Mouse (Mus musculus): ENCODE measurements around the gene Foxn1. TPM values are rescaled to one million over a fixed set of nuclear protein-coding genes. Genes with fewer than 3 reads are reported as not detected.

Gene Foxn1
- polyA plus RNA-seq, 1 experiment from 2014 or later: not detected

GRCm38 (mm10) chr11:78344328-78344889 lies 41.9 kb downstream of the Foxn1 start:
- H3K4me3 ChIP-seq (ENCODE audit: low read length): peak overlapping the region; percentile 96
- peaks cover 17% of the 10 kb centered on the region for H3K36me3 ChIP-seq (ENCODE audit: control insufficient read depth, insufficient read depth, low read length)
- peaks cover 30% of the 10 kb centered on the region for H3K4me1 ChIP-seq (ENCODE audit: control insufficient read depth, insufficient read depth, low read depth, low read length)
- H3K27me3 ChIP-seq (replicated peaks; ENCODE audit: control insufficient read depth, insufficient read depth, low read length): no peaks in the 10 kb centered on the region
- H3K27ac ChIP-seq (ENCODE audit: low read depth, low read length): peak overlapping the region; percentile 90
- H3K4me2 ChIP-seq (ENCODE audit: low read length): peak overlapping the region; percentile 78
- H3K9me3 ChIP-seq (ENCODE audit: control insufficient read depth, low read length): no peaks in the 10 kb centered on the region
- WGBS: 74% methylated on average over 6 of the region's 6 CpGs
- ATAC-seq: no peak
- peak overlapping the region; percentile 99 for H3K9ac ChIP-seq (ENCODE audit: low read depth, low read length)

GRCm38 (mm10) chr11:78343381-78344327 lies 42.7 kb downstream of the Foxn1 start, which contains the start of gene Unc119:
Gene Unc119 (plus strand): TSS chr11:78343482.
- Histone ChIP-seq H3K9me3 (ENCODE audit: control insufficient read depth, low read length) (no peaks in the 10 kb centered on the region), H3K4me2 (ENCODE audit: low read length) (peak within 1 kb of the TSS; percentile 78), H3K27ac (ENCODE audit: low read depth, low read length) (peak within 1 kb of the TSS; percentile 90), H3K4me1 (ENCODE audit: control insufficient read depth, insufficient read depth, low read depth, low read length) (peaks cover 30% of the 10 kb centered on the region), H3K4me3 (ENCODE audit: low read length) (peak within 1 kb of the TSS; percentile 96), H3K36me3 (ENCODE audit: control insufficient read depth, insufficient read depth, low read length) (peaks cover 20% of the 10 kb centered on the region), H3K9ac (ENCODE audit: low read depth, low read length) (peak within 1 kb of the TSS; percentile 99), H3K27me3 (replicated peaks; ENCODE audit: control insufficient read depth, insufficient read depth, low read length) (no peaks in the 10 kb centered on the region)
- peak; percentile 86 for ATAC-seq
- WGBS: under 1% methylated on average over 45 of the region's 66 CpGs

DNA sequence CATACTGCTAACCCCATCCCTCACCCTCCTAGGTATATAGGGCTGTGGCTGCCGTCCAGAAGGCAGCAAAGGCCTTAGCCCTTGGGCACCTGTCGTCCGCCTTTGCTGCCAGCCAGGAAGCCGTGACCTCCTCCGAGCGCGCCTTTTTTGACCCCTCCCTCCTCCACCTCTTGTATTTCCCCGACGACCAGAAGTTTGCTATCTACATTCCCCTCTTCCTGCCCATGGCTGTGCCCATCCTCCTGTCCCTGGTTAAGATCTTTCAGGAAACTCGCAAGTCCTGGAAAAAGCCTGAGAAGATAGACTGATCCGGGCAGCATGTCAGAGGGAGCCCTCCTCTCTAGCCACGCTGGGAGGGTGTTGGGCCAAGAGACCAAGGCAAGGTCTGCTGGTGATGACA lies 44.7 kb downstream of the Foxn1 start:
- ATAC-seq: no peak
- Histone ChIP-seq H3K9me3 (ENCODE audit: control insufficient read depth, low read length) (no peaks in the 10 kb centered on the region), H3K4me2 (ENCODE audit: low read length) (no peak overlapping the region), H3K27ac (ENCODE audit: low read depth, low read length) (no peak overlapping the region), H3K9ac (ENCODE audit: low read depth, low read length) (no peak overlapping the region), H3K4me1 (ENCODE audit: control insufficient read depth, insufficient read depth, low read depth, low read length) (peaks cover 24% of the 10 kb centered on the region), H3K4me3 (ENCODE audit: low read length) (no peak overlapping the region), H3K27me3 (replicated peaks; ENCODE audit: control insufficient read depth, insufficient read depth, low read length) (no peaks in the 10 kb centered on the region), H3K36me3 (ENCODE audit: control insufficient read depth, insufficient read depth, low read length) (peaks cover 16% of the 10 kb centered on the region)
- WGBS: 85% methylated on average over 12 of the region's 12 CpGs

- Histone ChIP-seq H3K9me3 (ENCODE audit: control insufficient read depth, low read length) (no peaks in the 10 kb centered on the region), H3K4me1 (ENCODE audit: control insufficient read depth, insufficient read depth, low read depth, low read length) (no peaks in the 10 kb centered on the region), H3K4me3 (ENCODE audit: low read length) (no peak overlapping the region), H3K9ac (ENCODE audit: low read depth, low read length) (no peak overlapping the region), H3K27me3 (replicated peaks; ENCODE audit: control insufficient read depth, insufficient read depth, low read length) (no peaks in the 10 kb centered on the region), H3K4me2 (ENCODE audit: low read length) (no peak overlapping the region), H3K27ac (ENCODE audit: low read depth, low read length) (no peak overlapping the region), H3K36me3 (ENCODE audit: control insufficient read depth, insufficient read depth, low read length) (peaks cover 36% of the 10 kb centered on the region)
- WGBS: 95% methylated on average over 8 of the region's 8 CpGs
- no peak for ATAC-seq
Measured at GRCm38 (mm10) chr11:78337040-78337439, 49.3 kb downstream of the Foxn1 start.

DNA sequence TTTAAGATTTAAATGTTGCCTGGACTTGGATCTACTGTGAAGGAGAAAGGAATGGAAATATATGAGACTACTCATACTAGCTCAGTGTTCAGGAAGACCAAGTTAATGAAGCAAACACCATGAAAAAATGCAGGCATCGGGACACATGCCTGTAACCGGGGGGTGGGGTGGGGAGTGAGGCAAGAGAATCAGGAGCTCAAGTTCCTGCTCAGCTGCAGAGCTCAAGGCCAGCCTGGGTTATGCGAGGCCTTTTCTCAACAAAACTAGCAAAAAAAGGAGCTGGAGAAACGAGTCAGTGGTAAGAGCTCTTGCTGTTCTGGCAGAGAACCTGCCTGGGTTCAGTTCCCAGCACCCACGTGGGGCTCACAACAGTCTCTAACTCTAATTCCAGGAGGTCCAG lies 52.4 kb downstream of the Foxn1 start:
- Histone ChIP-seq H3K4me2 (ENCODE audit: low read length) (no peak overlapping the region), H3K9me3 (ENCODE audit: control insufficient read depth, low read length) (no peaks in the 10 kb centered on the region), H3K36me3 (ENCODE audit: control insufficient read depth, insufficient read depth, low read length) (peaks cover 24% of the 10 kb centered on the region), H3K27me3 (replicated peaks; ENCODE audit: control insufficient read depth, insufficient read depth, low read length) (no peaks in the 10 kb centered on the region), H3K9ac (ENCODE audit: low read depth, low read length) (no peak overlapping the region), H3K27ac (ENCODE audit: low read depth, low read length) (no peak overlapping the region), H3K4me1 (ENCODE audit: control insufficient read depth, insufficient read depth, low read depth, low read length) (peaks cover 7% of the 10 kb centered on the region), H3K4me3 (ENCODE audit: low read length) (no peak overlapping the region)
- WGBS: 96% methylated on average over 5 of the region's 5 CpGs
- no peak for ATAC-seq

GRCm38 (mm10) chr11:78332676-78333075 lies 53.7 kb downstream of the Foxn1 start:
- Histone ChIP-seq H3K36me3 (ENCODE audit: control insufficient read depth, insufficient read depth, low read length) (peaks cover 24% of the 10 kb centered on the region), H3K9me3 (ENCODE audit: control insufficient read depth, low read length) (no peaks in the 10 kb centered on the region), H3K27me3 (replicated peaks; ENCODE audit: control insufficient read depth, insufficient read depth, low read length) (no peaks in the 10 kb centered on the region), H3K4me3 (ENCODE audit: low read length) (no peak overlapping the region), H3K27ac (ENCODE audit: low read depth, low read length) (no peak overlapping the region), H3K4me1 (ENCODE audit: control insufficient read depth, insufficient read depth, low read depth, low read length) (peaks cover 10% of the 10 kb centered on the region), H3K9ac (ENCODE audit: low read depth, low read length) (no peak overlapping the region), H3K4me2 (ENCODE audit: low read length) (no peak overlapping the region)
- WGBS: 93% methylated on average over 12 of the region's 12 CpGs
- ATAC-seq: no peak

DNA sequence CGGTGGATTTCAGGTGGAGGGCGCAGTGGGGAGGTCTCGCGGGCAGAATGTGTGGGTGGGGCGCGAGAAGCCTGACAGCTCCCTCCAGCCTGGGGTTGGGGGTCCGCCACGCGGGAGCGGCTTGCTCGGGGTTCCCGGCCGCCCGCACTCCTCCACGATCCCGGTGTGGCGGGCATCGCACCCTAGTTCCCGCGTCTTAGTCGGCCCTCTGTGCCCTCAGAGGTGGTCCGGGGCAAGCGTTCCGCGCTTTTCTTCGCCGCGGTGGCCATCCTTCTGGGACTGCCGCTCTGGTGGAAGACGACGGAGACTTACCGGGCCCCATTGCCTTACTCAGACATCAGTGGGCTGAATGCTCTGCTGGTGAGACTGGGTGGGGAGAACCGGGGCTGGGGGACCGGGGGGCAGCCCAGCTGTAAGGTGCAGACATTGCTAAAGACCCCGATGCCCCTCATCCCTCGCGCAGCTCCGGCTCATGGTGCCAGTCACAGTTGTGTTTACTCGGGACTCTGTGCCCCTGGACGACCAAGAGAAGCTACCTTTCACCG lies 57.8 kb downstream of the Foxn1 start:
- H3K4me3 ChIP-seq (ENCODE audit: low read length): peak overlapping the region; percentile 76
- H3K4me1 ChIP-seq (ENCODE audit: control insufficient read depth, insufficient read depth, low read depth, low read length): peaks cover 10% of the 10 kb centered on the region
- H3K36me3 ChIP-seq (ENCODE audit: control insufficient read depth, insufficient read depth, low read length): peaks cover 9% of the 10 kb centered on the region
- H3K27me3 ChIP-seq (replicated peaks; ENCODE audit: control insufficient read depth, insufficient read depth, low read length): no peaks in the 10 kb centered on the region
- peak; percentile 63 for ATAC-seq
- peak overlapping the region; percentile 83 for H3K4me2 ChIP-seq (ENCODE audit: low read length)
- H3K9ac ChIP-seq (ENCODE audit: low read depth, low read length): peak overlapping the region; percentile 87
- H3K27ac ChIP-seq (ENCODE audit: low read depth, low read length): peak overlapping the region; percentile 42
- H3K9me3 ChIP-seq (ENCODE audit: control insufficient read depth, low read length): no peaks in the 10 kb centered on the region
- WGBS: under 1% methylated on average over 40 of the region's 41 CpGs

- peaks cover 11% of the 10 kb centered on the region for H3K4me1 ChIP-seq (ENCODE audit: control insufficient read depth, insufficient read depth, low read depth, low read length)
- no peaks in the 10 kb centered on the region for H3K27me3 ChIP-seq (replicated peaks; ENCODE audit: control insufficient read depth, insufficient read depth, low read length)
- H3K9ac ChIP-seq (ENCODE audit: low read depth, low read length): peak within 1 kb of the TSS; percentile 87
- H3K4me2 ChIP-seq (ENCODE audit: low read length): peak within 1 kb of the TSS; percentile 83
- H3K9me3 ChIP-seq (ENCODE audit: control insufficient read depth, low read length): no peaks in the 10 kb centered on the region
- 13% methylated on average over 37 of the region's 37 CpGs for WGBS
- H3K36me3 ChIP-seq (ENCODE audit: control insufficient read depth, insufficient read depth, low read length): peaks cover 2% of the 10 kb centered on the region; the same call in 1 of the 2 replicates
- ATAC-seq: peak; percentile 95
- peak within 1 kb of the TSS; percentile 76 for H3K4me3 ChIP-seq (ENCODE audit: low read length)
- H3K27ac ChIP-seq (ENCODE audit: low read depth, low read length): peak within 1 kb of the TSS; percentile 70
Measured at GRCm38 (mm10) chr11:78327634-78328511, 58.5 kb downstream of the Foxn1 start, which contains the start of gene Pigs. Gene Pigs (plus strand): TSS chr11:78328415.
